Mouse (Mus musculus) cortical plate, adult 2 months (tissue): ENCODE results near the gene Gpr55.

Source experiments
- CTCF ChIP-seq: fragments of 200-500 bp; IDR thresholded peaks from 2 replicates; pipeline ENCODE4 v1.5.1; 2011; ENCODE audit warnings: mild to moderate bottlenecking, control low read depth, low read length; ENCODE audit not compliant: insufficient read depth; ENCODE audit errors: extremely low read depth
- POLR2A ChIP-seq: fragments of 200-500 bp; IDR thresholded peaks from 2 replicates; pipeline ENCODE4 v1.6.1; 2011; ENCODE audit warnings: mild to moderate bottlenecking, low read length, control low read depth; ENCODE audit not compliant: insufficient read depth; ENCODE audit errors: extremely low read depth

GRCm38 (mm10) chr1:85899388-85899761, 61.4 kb downstream of the Gpr55 start:
- TF ChIP-seq CTCF (no peak), POLR2A (no peak)
